Mouse (Mus musculus): ENCODE measurements around the gene Cldn7. TPM values are rescaled to one million over a fixed set of nuclear protein-coding genes. Genes with fewer than 3 reads are reported as not detected.
"Not testable (repeated sequence)": the region's sequence is repeated elsewhere in the genome, so short reads cannot be mapped to it uniquely, and the experiment has no call there.

The Cldn7 gene
- polyA plus RNA-seq (2012; rRNA removed), result 0.33 and 0.38 TPM in 2 replicates

DNA sequence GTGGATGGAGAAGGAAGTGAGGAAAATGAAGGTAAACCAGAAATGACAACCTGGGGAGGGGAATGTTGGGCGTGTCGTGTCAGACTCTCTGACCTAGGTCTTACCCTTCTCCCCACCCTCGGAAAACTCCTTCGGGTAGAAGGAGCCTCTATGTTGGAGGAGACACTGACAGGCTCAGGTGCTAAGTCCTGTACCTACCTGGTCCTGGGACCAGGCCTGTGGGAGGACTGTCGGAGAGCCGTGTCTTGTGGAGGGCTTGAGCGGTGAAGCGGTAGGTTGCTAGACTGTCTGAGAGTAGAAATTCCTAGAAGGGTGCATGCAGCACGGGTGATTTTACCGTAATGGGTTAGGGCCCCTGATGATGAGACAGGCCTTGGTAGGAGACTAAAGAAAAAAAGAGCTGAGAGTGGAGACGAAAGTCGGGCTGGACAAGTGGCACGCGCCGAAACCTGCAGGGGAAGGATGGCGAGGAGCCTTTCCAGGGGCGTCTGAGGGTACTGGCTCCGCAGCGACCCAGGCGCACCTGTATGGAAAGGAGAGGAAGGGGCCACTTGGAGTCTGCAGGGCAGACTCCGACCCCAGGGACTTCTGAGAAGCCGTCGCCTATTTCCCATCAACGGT is at the start of gene Cldn7:
Cldn7 (plus strand) TSS at position 130 of the 621 bp plus-strand sequence.
- no peak for DNase-seq (ENCODE audit: low read depth)
- TF ChIP-seq POLR2A (IDR thresholded peaks at IDR 0.05; ENCODE audit: borderline replicate concordance, extremely low read depth, insufficient read depth, insufficient read length, poor library complexity, severe bottlenecking), result no peak
- no peak for TF ChIP-seq CTCF (IDR thresholded peaks at IDR 0.05; ENCODE audit: borderline replicate concordance, extremely low read depth, insufficient read depth, insufficient read length)

GRCm38 (mm10) chr11:69914917-69915430 is 49.6 kb upstream of the Cldn7 start:
- DNase-seq (ENCODE audit: low read depth), result no peak
- TF ChIP-seq CTCF (IDR thresholded peaks at IDR 0.05; ENCODE audit: borderline replicate concordance, extremely low read depth, insufficient read depth, insufficient read length), result no peak
- TF ChIP-seq POLR2A (IDR thresholded peaks at IDR 0.05; ENCODE audit: borderline replicate concordance, extremely low read depth, insufficient read depth, insufficient read length, poor library complexity, severe bottlenecking), result no peak

DNA sequence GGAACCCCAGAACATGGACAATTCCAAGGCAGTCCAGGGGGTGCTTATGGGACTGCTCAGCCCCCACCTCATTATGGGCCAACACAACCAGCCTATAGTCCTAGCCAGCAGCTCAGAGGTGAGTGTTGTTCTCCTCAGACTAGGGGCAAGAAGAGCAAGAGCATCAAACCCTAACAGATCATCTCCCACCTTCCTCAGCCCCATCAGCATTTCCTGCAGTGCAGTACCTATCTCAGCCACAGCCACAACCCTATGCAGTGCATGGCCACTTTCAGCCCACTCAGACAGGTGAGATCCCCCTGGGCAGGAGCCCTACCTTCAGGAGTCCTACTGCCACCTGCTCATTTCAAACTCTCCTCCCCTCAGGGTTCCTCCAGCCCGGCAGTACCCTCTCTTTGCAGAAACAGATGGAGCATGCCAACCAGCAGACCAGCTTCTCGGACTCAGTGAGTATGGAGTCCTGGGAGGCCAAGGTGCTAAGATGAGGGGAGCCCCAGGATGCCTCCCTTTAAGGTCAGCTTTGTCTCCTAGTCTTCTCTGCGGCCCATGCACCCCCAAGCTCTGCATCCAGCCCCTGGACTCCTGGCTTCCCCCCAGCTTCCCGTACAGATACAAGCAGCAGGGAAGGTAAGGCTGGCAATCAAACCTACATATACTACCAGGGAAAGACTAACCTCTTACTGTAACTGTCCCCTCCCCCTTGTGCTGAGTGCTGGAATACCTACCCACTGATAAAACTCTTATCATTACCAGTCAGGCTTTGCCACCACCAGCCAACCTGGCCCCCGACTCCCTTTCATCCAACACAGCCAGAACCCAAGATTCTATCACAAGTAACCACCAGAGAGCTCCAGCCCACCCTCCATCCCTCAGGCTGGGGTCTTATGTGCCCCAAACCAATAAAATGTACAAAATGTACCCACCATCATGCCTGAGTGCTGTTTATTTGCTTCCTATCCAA is 48.6 kb upstream of the Cldn7 start:
- no peak for DNase-seq (ENCODE audit: low read depth)
- TF ChIP-seq POLR2A (IDR thresholded peaks at IDR 0.05; ENCODE audit: borderline replicate concordance, extremely low read depth, insufficient read depth, insufficient read length, poor library complexity, severe bottlenecking), result no peak
- no peak for TF ChIP-seq CTCF (IDR thresholded peaks at IDR 0.05; ENCODE audit: borderline replicate concordance, extremely low read depth, insufficient read depth, insufficient read length)

- not testable (repeated sequence) for DNase-seq (ENCODE audit: low read depth)
Observed at GRCm38 (mm10) chr11:69916652-69917378, 47.8 kb upstream of the Cldn7 start.

- TF ChIP-seq CTCF (IDR thresholded peaks at IDR 0.05; ENCODE audit: borderline replicate concordance, extremely low read depth, insufficient read depth, insufficient read length) (no peak), POLR2A (IDR thresholded peaks at IDR 0.05; ENCODE audit: borderline replicate concordance, extremely low read depth, insufficient read depth, insufficient read length, poor library complexity, severe bottlenecking) (no peak)
Observed at GRCm38 (mm10) chr11:69917379-69917948, 47.1 kb upstream of the Cldn7 start.

DNA sequence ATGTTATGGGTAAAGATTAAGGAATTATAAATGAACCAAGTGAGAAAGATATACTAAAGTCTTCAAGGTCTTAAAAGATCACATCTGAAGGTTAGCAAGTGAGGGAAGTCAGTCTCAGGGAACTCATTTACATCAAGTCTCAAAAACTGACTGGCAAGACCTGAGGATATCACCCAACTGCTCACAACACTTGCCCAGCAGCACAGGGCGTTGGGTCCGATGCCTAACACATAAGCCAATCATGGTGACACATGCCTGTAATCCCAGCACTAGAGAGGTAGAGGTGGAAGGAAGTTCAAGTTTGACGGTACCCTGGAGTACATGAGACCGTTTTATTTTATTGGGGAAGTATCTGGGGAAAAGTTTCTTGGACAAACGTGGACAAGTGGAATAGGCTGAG is 46.5 kb upstream of the Cldn7 start:
- DNase-seq (ENCODE audit: low read depth), result no peak
- no peak for TF ChIP-seq POLR2A (IDR thresholded peaks at IDR 0.05; ENCODE audit: borderline replicate concordance, extremely low read depth, insufficient read depth, insufficient read length, poor library complexity, severe bottlenecking)
- no peak for TF ChIP-seq CTCF (IDR thresholded peaks at IDR 0.05; ENCODE audit: borderline replicate concordance, extremely low read depth, insufficient read depth, insufficient read length)

More at GRCm38 (mm10) chr11:69917379-69917948, 47.1 kb upstream of the Cldn7 start:
- no peak for DNase-seq (ENCODE audit: low read depth)

DNA sequence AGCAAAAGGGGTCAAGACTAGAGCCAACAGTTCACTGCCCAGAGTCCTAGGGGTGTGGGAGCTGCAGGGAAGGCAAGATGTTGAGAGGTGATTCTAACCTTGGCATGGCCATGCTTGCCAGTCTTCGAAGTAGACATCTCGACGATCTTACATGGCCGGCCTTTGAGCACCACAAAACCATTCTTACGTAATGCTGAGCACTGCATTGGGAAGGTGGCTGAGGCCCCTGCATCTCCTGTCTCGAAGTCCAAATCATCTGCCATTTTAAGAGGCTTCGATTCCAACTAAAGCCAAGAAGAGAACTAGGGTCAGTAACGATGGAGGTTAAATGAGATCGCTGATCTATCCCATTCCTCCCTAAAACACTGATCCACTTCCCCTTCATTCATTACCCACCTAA is 45.5 kb upstream of the Cldn7 start:
- DNase-seq (ENCODE audit: low read depth), result no peak
- TF ChIP-seq CTCF (IDR thresholded peaks at IDR 0.05; ENCODE audit: borderline replicate concordance, extremely low read depth, insufficient read depth, insufficient read length), result no peak
- TF ChIP-seq POLR2A (IDR thresholded peaks at IDR 0.05; ENCODE audit: borderline replicate concordance, extremely low read depth, insufficient read depth, insufficient read length, poor library complexity, severe bottlenecking), result no peak

GRCm38 (mm10) chr11:69919661-69920265 is 44.8 kb upstream of the Cldn7 start:
- DNase-seq (ENCODE audit: low read depth), result peak; percentile 86
- TF ChIP-seq CTCF (IDR thresholded peaks at IDR 0.05; ENCODE audit: borderline replicate concordance, extremely low read depth, insufficient read depth, insufficient read length) (no peak), POLR2A (IDR thresholded peaks at IDR 0.05; ENCODE audit: borderline replicate concordance, extremely low read depth, insufficient read depth, insufficient read length, poor library complexity, severe bottlenecking) (no peak)

DNA sequence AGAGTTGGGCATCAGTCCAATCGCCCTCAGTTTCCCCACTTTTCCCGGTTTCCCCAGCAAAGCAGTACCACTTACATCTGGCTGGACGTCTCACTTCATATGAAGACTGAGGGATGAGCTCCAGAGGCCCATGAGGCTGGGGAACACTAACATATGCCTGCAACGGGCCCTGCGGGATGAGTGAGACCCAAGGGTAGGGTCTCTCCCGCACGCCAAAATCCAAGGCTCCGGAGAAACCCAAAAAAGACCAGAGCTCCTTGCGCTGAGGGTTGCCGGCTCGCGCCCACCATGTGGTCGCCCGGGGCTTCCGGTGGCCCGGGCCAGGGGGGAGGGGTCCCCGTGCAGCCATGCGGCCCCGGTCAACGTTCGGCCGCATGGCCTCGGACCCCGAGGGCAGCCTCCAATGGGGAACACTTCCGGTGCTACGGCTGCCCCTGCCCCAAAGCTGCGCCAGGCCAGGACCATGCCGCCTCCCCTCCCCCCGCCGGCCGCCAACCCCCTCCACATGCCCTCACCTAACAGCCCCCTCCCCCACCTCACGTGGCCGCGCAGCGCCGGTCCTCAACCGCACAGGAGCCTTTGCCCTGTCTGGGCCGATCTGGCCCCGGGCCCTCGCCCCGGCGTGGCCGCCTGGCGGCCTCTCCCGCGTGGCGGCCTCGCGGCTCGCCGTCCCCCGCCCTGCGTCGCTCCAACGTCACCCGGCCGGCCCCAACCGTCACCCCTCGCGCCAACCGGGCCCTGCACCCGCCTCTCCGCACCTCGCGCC is 44.1 kb upstream of the Cldn7 start:
- no peak for TF ChIP-seq POLR2A (IDR thresholded peaks at IDR 0.05; ENCODE audit: borderline replicate concordance, extremely low read depth, insufficient read depth, insufficient read length, poor library complexity, severe bottlenecking)
- TF ChIP-seq CTCF (IDR thresholded peaks at IDR 0.05; ENCODE audit: borderline replicate concordance, extremely low read depth, insufficient read depth, insufficient read length), result no peak
- peak; percentile 37 for DNase-seq (ENCODE audit: low read depth)

Data from brain, embryonic 14.5 days (tissue).